Mouse (Mus musculus) left cerebral cortex, postnatal 14 days (tissue): ENCODE measurements around the gene Tex14. TPM values are rescaled to one million over a fixed set of nuclear protein-coding genes. Genes with fewer than 3 reads are reported as not detected.
"Not testable (repeated sequence)": the region's sequence is repeated elsewhere in the genome, so short reads cannot be mapped to it uniquely, and the experiment has no call there.

Experiments used
- DNase-seq, 2 experiments: peaks; one replicate each; pipeline ENCODE4 v3.0.0; 2021 to 2022; ENCODE audit warnings: low spot score in 2 of 2, mixed read lengths in 1 of 2
- intact Hi-C: fragments of 180-260 bp; cut with DNase I; formaldehyde crosslinking; loops from one replicate; pipeline ENCODE4 v1.15.1; 2025
- total RNA-seq, 2 experiments: library from RNA; stranded (reverse); gene quantifications; 2 replicates each; pipeline ENCODE4 v1.2.3; 2021

The Tex14 gene
- total RNA-seq, 2 experiments from 2014 or later, result 0.19 to 0.92 TPM

GRCm38 (mm10) chr11:87465990-87466593 is 61.2 kb downstream of the Tex14 start:
- intact Hi-C loops, result no loop called here
- DNase-seq, result no peak

DNA sequence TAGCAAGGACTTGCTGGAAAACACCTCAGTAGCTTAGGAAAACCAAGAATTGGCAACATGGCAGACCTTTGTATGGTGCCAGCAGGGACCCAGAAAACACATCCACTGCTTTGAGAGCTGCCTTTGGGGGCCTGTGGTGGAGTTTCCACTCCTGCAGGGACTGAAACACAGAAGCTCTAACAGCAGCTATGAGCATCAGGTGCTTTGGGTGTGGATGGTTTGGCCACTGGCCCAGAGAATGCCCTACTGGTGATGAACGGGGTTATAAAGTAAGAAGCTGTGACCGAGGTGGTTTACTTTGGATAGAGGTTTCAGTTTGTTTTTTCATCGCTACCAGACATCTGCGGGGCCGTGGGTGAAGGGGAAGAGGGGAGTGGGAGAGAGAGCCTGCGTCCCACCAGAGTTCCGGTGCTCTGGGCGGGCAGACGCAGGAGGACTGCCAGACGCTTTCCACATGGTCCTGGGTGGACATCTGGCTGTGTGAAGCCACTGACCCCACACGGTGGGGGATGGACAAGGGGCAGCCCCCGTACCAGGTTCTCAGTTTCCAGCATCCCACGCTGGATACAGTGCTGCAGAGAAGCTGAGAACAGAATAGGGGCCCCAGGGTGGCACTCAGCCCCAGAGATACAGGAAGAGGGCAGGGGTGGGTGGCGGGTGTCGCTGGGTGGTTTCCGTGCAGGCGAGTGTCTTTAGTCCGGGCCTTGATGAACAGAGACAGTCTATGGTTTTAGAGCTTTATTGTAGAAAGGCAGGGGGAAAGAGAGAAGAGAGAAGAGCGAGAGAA is 62.8 kb downstream of the Tex14 start:
- no peak for DNase-seq
- intact Hi-C loops, result no loop called here

DNA sequence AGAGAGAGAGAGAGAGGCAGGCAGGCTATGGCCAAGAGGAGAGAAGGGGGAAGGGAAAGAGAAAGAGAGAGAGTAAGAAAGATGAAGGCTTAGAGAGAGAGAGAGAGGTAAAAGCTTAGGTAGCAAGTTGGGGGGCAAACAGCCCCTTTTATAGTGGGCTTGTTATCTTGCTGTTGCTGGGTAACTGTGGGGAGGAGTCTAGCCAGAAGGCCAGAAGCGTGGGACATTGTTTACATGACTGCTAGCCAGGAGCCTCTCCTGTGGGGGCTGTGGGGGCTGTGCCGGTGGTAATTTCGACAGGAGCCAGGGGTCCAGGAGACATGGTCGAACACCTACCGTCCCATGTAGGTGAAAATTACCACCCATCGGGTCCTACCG is 63.4 kb downstream of the Tex14 start:
- intact Hi-C loops, result no loop called here

GRCm38 (mm10) chr11:87468706-87469315 is 63.9 kb downstream of the Tex14 start:
- DNase-seq, result no peak
- intact Hi-C loops, result no loop called here

More for the DNA sequence above, 63.4 kb downstream of the Tex14 start:
- no peak for DNase-seq

DNA sequence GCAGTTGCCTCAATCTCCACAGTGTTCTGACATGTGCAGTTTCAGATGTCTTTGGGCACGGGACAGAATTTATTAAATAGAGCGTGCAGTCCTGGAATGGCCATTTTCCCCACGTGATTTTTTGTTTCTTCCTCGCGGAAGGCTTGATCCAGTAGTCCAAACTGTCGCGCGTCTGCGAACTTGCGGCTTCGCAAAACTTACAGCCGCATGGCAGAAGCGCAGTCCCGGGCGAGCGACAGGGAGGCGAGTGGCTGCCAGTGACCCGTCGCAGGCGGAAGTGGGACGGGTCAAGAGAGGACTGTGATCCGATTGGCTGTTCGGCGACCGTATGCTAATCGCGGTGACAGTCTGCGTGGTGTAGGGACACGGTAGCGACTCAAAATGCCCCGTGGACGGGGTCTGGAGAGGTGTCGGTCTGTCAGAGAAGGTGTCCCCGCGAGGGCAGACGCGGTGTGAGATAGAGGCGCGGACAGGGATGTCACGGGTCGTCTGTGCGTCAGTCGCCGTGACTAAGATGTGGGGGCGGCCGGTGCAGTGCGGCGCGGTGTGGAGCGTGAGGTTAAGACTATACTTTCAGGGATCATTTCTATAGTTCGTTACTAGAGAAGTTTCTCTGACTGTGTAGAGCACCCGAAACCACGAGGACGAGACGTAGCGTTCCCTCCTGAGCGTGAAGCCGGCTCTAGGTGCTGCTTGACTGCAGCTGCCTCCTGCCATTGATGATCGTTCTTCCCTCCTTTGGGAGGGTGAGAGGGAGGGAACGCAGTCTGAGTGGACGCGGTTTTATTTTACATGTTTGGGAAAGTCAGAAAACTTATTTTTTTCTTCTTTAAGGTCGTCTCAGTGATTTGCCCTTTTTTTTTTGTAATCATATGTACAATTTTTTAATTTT is 66.2 kb downstream of the Tex14 start:
- intact Hi-C loops, result not testable (repeated sequence)
- DNase-seq, result peak; percentile 40 to 55

DNA sequence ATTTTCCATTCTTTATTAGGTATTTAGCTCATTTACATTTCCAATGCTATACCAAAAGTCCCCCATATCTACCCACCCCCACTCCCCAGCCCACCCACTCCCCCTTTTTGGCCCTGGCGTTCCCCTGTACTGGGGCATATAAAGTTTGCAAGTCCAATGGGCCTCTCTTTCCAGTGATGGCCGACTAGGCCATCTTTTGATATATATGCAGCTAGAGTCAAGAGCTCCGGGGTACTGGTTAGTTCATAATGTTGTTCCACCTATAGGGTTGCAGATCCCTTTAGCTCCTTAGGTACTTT is 66.8 kb downstream of the Tex14 start:
- DNase-seq, intact Hi-C loops: not testable (repeated sequence)

GRCm38 (mm10) chr11:87472058-87472457 is 67.2 kb downstream of the Tex14 start:
- intact Hi-C loops, DNase-seq: not testable (repeated sequence)

GRCm38 (mm10) chr11:87479172-87479571 is 74.3 kb downstream of the Tex14 start:
- intact Hi-C loops, DNase-seq: not testable (repeated sequence)

GRCm38 (mm10) chr11:87483796-87484326 is 79.0 kb downstream of the Tex14 start:
- no peak for DNase-seq
- intact Hi-C loops, result no loop called here

GRCm38 (mm10) chr11:87488948-87489347 is 84.1 kb downstream of the Tex14 start:
- no peak for DNase-seq
- intact Hi-C loops, result no loop called here

- DNase-seq, result peak in 1 of 2 experiments; percentile 15
- intact Hi-C loops, result loop anchor here (5.0 kb wide), 1 partner anchor 287 kb away; no protein-coding TSS in a partner anchor
Measured at GRCm38 (mm10) chr11:87504690-87505214, 99.9 kb downstream of the Tex14 start.

DNA sequence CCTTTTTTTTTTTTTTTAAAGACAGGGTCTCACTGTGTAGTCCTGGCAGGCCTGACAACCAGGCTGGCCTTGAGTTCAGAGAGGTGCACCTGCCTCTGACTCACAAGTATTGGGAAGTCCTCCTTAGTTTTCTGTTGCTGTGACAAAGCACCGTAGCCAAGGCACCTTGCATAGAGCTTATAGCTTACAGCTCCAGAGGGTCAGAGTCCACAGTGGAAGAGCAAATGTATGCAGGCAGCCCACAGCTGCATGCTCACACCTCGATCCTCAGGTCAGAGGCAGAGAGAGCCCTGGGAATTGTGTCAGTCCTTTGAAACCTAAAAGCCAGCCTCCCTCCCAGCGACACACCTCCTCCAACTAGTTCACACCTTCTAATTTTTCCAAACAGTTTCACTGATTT is 101.6 kb downstream of the Tex14 start:
- intact Hi-C loops, result no loop called here
- DNase-seq, result no peak

- no peak for DNase-seq
- intact Hi-C loops, result no loop called here
Measured at GRCm38 (mm10) chr11:87507043-87507442, 102.2 kb downstream of the Tex14 start.

DNA sequence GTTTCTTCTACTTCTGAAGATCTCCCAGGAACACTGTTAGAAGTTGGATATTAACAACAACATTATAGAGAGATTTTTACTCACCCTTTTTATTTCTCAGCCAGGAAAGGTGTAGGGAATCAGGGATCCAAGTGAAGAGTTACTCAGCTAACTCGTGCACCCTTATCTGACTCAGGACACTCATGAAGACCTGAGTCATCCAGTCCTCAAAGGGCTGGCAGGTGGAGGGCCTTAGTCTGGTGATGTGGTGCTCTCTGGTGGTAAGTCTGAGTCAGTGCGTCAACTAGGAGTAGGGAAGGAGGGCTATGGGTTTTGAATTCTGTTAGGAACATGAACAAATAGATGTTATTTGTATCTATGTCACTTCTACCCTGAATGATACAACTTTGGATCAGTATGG is 114.4 kb downstream of the Tex14 start:
- DNase-seq, result peak; percentile 6 to 15
- intact Hi-C loops, result no loop called here

GRCm38 (mm10) chr11:87523466-87523865 is 118.6 kb downstream of the Tex14 start:
- intact Hi-C loops, result no loop called here
- DNase-seq, result no peak

DNA sequence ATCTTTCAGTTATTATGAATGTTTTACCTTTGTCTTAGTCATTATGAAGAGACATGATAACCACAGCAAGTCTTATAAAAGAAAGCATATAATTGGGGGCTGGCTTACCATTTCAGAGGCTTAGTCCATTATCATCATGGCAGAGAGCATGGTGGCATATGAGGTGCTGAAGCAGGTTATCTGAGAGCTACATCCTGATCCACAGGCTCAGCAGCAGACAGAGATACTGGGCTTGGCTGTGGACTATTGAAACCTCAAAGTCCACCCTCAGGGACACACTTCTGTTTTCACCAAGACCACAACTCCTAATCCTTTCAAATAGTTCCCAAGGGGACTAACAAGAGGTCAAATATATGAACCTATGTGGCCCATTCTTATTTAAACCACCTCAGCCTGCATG is 119.1 kb downstream of the Tex14 start:
- DNase-seq, result no peak
- intact Hi-C loops, result no loop called here

DNA sequence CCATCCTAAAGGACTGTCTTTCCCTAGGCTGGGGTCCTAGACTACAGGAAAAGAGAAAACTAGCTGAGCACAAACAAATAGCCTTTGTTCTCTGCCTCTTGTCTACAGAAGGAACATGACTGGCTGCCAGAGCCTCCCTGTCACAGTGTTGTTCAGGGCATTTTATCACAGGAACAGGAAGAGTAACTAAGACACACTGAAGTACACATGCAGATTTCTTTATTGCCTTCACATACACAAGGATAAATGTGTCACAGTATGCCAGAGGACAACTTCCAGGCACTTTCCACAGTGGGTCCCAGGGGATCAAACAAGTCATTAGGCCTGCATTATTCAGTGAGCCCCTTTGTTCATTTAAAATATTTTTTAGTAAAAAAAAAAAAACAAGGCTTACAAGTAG is 119.9 kb downstream of the Tex14 start:
- intact Hi-C loops, result no loop called here

DNA sequence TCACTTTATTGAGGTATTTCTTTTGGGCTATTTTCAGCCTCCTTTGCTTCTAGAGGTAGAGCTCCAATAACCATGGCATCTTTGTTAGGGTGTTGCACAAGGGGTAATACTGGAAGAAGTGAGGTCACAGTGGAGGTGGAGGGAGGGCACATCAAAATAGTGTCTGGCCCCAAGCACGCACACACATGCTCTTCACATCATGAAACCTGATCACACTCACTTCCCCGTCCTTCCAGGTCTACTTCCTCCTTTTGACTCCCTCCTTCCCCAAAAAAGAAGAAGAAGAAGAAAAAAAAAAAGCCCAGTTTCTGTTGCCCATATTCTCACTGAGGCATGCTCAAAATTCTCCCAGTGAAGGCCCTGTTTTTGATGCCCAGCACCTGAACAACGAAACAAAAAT is 122.5 kb downstream of the Tex14 start:
- intact Hi-C loops, result no loop called here
- DNase-seq, result no peak

More for the DNA sequence above, 119.9 kb downstream of the Tex14 start:
- no peak for DNase-seq

GRCm38 (mm10) chr11:87527990-87528389 is 123.1 kb downstream of the Tex14 start:
- intact Hi-C loops, result no loop called here
- no peak for DNase-seq
